Mouse (Mus musculus) ES-Bruce4 (cell line): ENCODE data around the gene Pkp4.

ENCODE experiments used
- CTCF ChIP-seq: IDR thresholded peaks from one replicate; pipeline ENCODE4 v1.8.1; 2011; ENCODE audit warnings: low read depth, low read length
- EP300 ChIP-seq: IDR thresholded peaks from 2 replicates; pipeline ENCODE4 v1.6.1; 2011; ENCODE audit warnings: low read depth, low read length; ENCODE audit not compliant: insufficient read depth
- POLR2A ChIP-seq: IDR thresholded peaks from one replicate; pipeline ENCODE4 v1.8.1; 2011; ENCODE audit warnings: low read length; ENCODE audit not compliant: insufficient read depth

GRCm38 (mm10) chr2:59389971-59390370, 229.3 kb downstream of the Pkp4 start:
- TF ChIP-seq CTCF (no peak), POLR2A (no peak), EP300 (no peak)
